Mouse (Mus musculus) C2C12 (cell line): ENCODE results near the gene Bcar3. TPM values are rescaled to one million over a fixed set of nuclear protein-coding genes. Genes with fewer than 3 reads are reported as not detected.

Source experiments
- H3K27me3 ChIP-seq: one replicate; pipeline ENCODE4 v1.6.1; 2011; ENCODE audit not compliant: control insufficient read depth, insufficient read depth, insufficient read length
- H3K36me3 ChIP-seq: one replicate; pipeline ENCODE4 v1.6.1; 2011; ENCODE audit not compliant: control insufficient read depth, insufficient read depth
- H3K4me3 ChIP-seq: one replicate; pipeline ENCODE4 v1.5.1; 2011; ENCODE audit warnings: mild to moderate bottlenecking, control low read depth; ENCODE audit not compliant: poor library complexity, insufficient read depth, severe bottlenecking
- H3K79me2 ChIP-seq: one replicate; pipeline ENCODE4 v1.6.1; 2011; ENCODE audit not compliant: control insufficient read depth, insufficient read depth
- H3K79me3 ChIP-seq: one replicate; pipeline ENCODE4 v1.6.1; 2011; ENCODE audit warnings: low read depth, control low read depth
- H3ac ChIP-seq: one replicate; pipeline ENCODE3; 2011; ENCODE audit warnings: low read depth; ENCODE audit not compliant: control insufficient read depth, insufficient read length
- CEBPB ChIP-seq: IDR thresholded peaks from one replicate; pipeline ENCODE4 v1.6.1; 2011; ENCODE audit warnings: low read depth, mild to moderate bottlenecking, control low read depth, moderate library complexity
- CTCF ChIP-seq: IDR thresholded peaks from one replicate; pipeline ENCODE4 v1.5.1; 2011; ENCODE audit not compliant: control insufficient read depth, insufficient read depth, insufficient read length
- FOSL1 ChIP-seq: IDR thresholded peaks from one replicate; pipeline ENCODE4 v1.8.0; 2011; ENCODE audit warnings: mild to moderate bottlenecking, low read length; ENCODE audit not compliant: poor library complexity, insufficient read depth, severe bottlenecking
- MAX ChIP-seq: IDR thresholded peaks from one replicate; pipeline ENCODE4 v1.6.1; 2011; ENCODE audit warnings: mild to moderate bottlenecking, control low read depth
- MYOD1 ChIP-seq: IDR thresholded peaks from one replicate; pipeline ENCODE4 v1.6.1; 2011; ENCODE audit warnings: low read depth; ENCODE audit not compliant: control insufficient read depth, insufficient read length
- MYOG ChIP-seq: IDR thresholded peaks from one replicate; pipeline ENCODE4 v1.6.1; 2011; ENCODE audit not compliant: control insufficient read depth, insufficient read length; ENCODE audit errors: extremely low read depth
- USF1 ChIP-seq: IDR thresholded peaks from one replicate; pipeline ENCODE4 v1.6.1; 2011; ENCODE audit warnings: low read depth, mild to moderate bottlenecking, control low read depth, moderate library complexity
- polyA plus RNA-seq: library from polyadenylated mRNA; unstranded; fragments of >200 nt; fragmentation: generic; extraction: Trizol; gene quantifications from one replicate; pipeline ENCODE4 v1.2.1, GENCODE M21; 2012; ENCODE audit warnings: missing spikeins

The Bcar3 gene
- polyA plus RNA-seq, 1 experiment: 34.9 TPM

DNA sequence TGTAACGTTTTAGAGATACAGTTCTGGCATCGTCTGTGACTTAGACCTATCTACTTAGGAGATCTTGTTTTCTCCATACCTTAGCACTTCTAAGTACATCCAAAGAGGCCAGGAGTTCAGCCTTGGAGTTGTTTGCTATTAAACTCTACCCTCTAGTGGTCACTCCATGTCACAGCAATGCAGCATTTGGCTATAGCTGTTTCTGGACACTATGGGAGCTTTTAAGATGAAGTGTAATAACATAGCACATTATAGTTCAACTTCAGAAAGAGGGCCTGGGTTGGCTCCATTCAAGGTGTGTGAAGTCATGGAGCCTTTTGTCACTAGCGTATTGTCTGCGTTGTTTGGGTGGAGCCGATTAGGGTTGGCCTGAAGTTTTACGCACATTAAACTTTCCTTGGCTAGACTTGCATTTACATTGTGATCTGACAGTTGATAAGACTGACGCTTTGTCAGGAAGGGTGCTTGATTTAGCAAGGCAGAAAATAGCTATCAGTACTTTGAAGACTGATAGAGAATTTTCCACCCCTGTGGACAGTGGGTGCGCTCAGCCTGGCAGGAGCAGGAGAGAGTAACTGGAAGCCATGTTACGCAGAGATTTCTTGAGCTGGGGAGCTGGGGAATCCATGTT, 172.3 kb downstream of the Bcar3 start:
- no peak overlapping the region for H3ac ChIP-seq
- no peaks in the 10 kb centered on the region for H3K36me3 ChIP-seq
- H3K27me3 ChIP-seq: no peaks in the 10 kb centered on the region
- peaks cover 85% of the 10 kb centered on the region for H3K79me2 ChIP-seq
- H3K4me3 ChIP-seq: no peak overlapping the region
- H3K79me3 ChIP-seq: peaks cover 49% of the 10 kb centered on the region
- TF ChIP-seq CEBPB (no peak), CTCF (peak; percentile 45)

DNA sequence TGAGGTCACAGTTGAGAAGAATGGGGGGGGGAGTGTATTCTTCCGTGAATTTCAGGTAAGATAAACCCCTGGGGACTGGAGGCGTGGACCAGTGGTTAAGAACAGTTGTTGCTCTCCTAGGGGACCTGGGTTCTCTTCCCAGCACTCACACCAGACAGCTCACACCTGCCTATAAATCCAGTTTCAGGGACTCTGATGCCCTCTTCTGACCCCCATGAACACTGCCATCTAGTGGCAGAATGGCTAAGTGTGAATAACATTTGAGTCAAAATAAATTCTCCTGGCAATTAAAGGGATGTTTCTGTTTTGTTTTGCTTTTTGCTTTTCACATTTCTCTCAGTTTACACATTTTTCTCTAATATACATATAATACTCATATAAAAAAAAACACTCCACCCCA, 174.0 kb downstream of the Bcar3 start:
- H3K27me3 ChIP-seq: no peaks in the 10 kb centered on the region
- H3ac ChIP-seq: no peak overlapping the region
- H3K36me3 ChIP-seq: peaks cover 9% of the 10 kb centered on the region
- TF ChIP-seq MYOD1 (no peak), USF1 (no peak), MAX (no peak), CEBPB (no peak), FOSL1 (no peak), CTCF (peak; percentile 3)
- no peak overlapping the region for H3K4me3 ChIP-seq
- H3K79me3 ChIP-seq: peaks cover 47% of the 10 kb centered on the region
- H3K79me2 ChIP-seq: peaks cover 84% of the 10 kb centered on the region

GRCm38 (mm10) chr3:122470326-122471016, 176.5 kb downstream of the Bcar3 start:
- Histone ChIP-seq H3ac (no peak overlapping the region), H3K79me2 (peaks cover 85% of the 10 kb centered on the region), H3K4me3 (no peak overlapping the region), H3K79me3 (peaks cover 54% of the 10 kb centered on the region), H3K27me3 (no peaks in the 10 kb centered on the region), H3K36me3 (peaks cover 9% of the 10 kb centered on the region)
- no peak for TF ChIP-seq USF1
- TF ChIP-seq CEBPB: no peak
- no peak for TF ChIP-seq MYOD1
- no peak for TF ChIP-seq CTCF
- TF ChIP-seq MYOG: no peak
- TF ChIP-seq MAX: no peak
- no peak for TF ChIP-seq FOSL1

GRCm38 (mm10) chr3:122471017-122471721, 177.2 kb downstream of the Bcar3 start:
- H3K4me3 ChIP-seq: no peak overlapping the region
- H3K79me2 ChIP-seq: peaks cover 89% of the 10 kb centered on the region
- TF ChIP-seq MAX (no peak), CEBPB (peak; percentile 78), CTCF (no peak), MYOD1 (peak; percentile 29)
- peaks cover 61% of the 10 kb centered on the region for H3K79me3 ChIP-seq
- H3K27me3 ChIP-seq: no peaks in the 10 kb centered on the region
- H3K36me3 ChIP-seq: peaks cover 9% of the 10 kb centered on the region
- peak overlapping the region; percentile 44 for H3ac ChIP-seq

- Histone ChIP-seq H3K4me3 (no peak overlapping the region), H3ac (no peak overlapping the region), H3K79me2 (peaks cover 92% of the 10 kb centered on the region), H3K27me3 (no peaks in the 10 kb centered on the region), H3K79me3 (peaks cover 60% of the 10 kb centered on the region), H3K36me3 (peaks cover 9% of the 10 kb centered on the region)
- no peak for TF ChIP-seq MYOD1
- TF ChIP-seq USF1: no peak
- TF ChIP-seq CEBPB: no peak
- TF ChIP-seq CTCF: no peak
- no peak for TF ChIP-seq MAX
- no peak for TF ChIP-seq FOSL1
- TF ChIP-seq MYOG: no peak
These were observed 178.5 kb downstream of the Bcar3 start for GRCm38 (mm10) chr3:122472412-122472811.

- H3K79me2 ChIP-seq: peaks cover 92% of the 10 kb centered on the region
- H3K4me3 ChIP-seq: no peak overlapping the region
- no peak overlapping the region for H3ac ChIP-seq
- H3K27me3 ChIP-seq: no peaks in the 10 kb centered on the region
- peaks cover 9% of the 10 kb centered on the region for H3K36me3 ChIP-seq
- H3K79me3 ChIP-seq: peaks cover 60% of the 10 kb centered on the region
- TF ChIP-seq MAX (no peak), USF1 (no peak), MYOG (no peak), CEBPB (no peak), MYOD1 (no peak), CTCF (no peak), FOSL1 (no peak)
These were observed 179.6 kb downstream of the Bcar3 start for GRCm38 (mm10) chr3:122473523-122474034.
